Mouse (Mus musculus): ENCODE results near the gene Il17d.

DNA sequence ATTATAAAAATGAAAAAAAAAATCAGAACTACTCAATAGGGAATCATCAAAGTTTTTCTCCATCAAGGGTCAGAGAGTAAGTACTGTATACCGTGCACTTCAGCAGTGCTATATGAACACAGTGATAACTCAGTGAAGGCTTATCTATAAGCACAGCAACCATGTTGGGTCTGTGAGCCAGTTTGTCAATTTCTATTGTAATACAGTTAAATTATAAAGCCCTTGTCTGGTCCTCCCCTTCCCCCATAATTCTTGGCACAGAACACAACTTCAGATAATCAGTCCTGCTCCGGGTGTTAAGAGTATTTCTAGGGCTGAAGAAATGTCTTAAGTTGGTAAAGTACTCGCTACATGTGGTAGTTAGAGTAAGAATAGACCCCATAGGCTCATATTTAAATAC is 67.3 kb downstream of the Il17d start:
- TF ChIP-seq POLR2A (IDR thresholded peaks at IDR 0.05; ENCODE audit: borderline replicate concordance, extremely low read depth, insufficient read depth, insufficient read length, poor library complexity, severe bottlenecking), result no peak
- TF ChIP-seq CTCF (IDR thresholded peaks at IDR 0.05; ENCODE audit: borderline replicate concordance, extremely low read depth, insufficient read depth, insufficient read length), result no peak

Data from brain, embryonic 14.5 days (tissue).